ENCODE assay signal across 20 mouse cellular contexts in genomic region chr2:31248856-31249255, GRCm38 (mm10). TPM values are rescaled to one million over a fixed set of nuclear protein-coding genes. Genes with fewer than 3 reads are reported as not detected.
DNase-seq lines count a peak whose midpoint lies in the region; ATAC-seq and TF ChIP-seq lines count a peak whose summit lies in the region.
"Had no signal": no experiment of that assay in that cellular context is flagged by ENCODE, and none has a peak within 500 bp of the region (broad histone marks: within the 10 kb centered on the region; RNA-seq: fewer than 3 reads in every experiment).

No protein-coding gene starts in this region.

- no peaks in the 10 kb centered on the region for H3K79me2 ChIP-seq in heart, adult 2 months (replicated peaks; ENCODE audit: control insufficient read depth, insufficient read depth, low read length)

- TF ChIP-seq POLR2A in heart, adult 2 months (IDR thresholded peaks at IDR 0.05; ENCODE audit: insufficient read depth, low read depth, low read length) = no peak
- no peak for TF ChIP-seq POLR2A in thymus, adult 2 months (IDR thresholded peaks at IDR 0.05; ENCODE audit: control insufficient read depth, extremely low read depth, insufficient read depth, low read length, poor library complexity)

- TF ChIP-seq CTCF in heart, adult 2 months (IDR thresholded peaks at IDR 0.05) = no peak
- no peak for TF ChIP-seq CTCF in thymus, adult 2 months (IDR thresholded peaks at IDR 0.05; ENCODE audit: borderline replicate concordance, control insufficient read depth, extremely low read depth, insufficient read depth, low read length, poor library complexity)

- H3K9ac ChIP-seq in heart, embryonic 12.5 days = peak overlapping the region; percentile 6; the same call in 1 of the 2 replicates
- no peak overlapping the region for H3K9ac ChIP-seq in heart, adult 2 months (ENCODE audit: low read depth, low read length)
- no peak overlapping the region for H3K9ac ChIP-seq in midbrain, embryonic 14.5 days (replicated peaks; ENCODE audit: low read length)
- H3K9ac ChIP-seq in midbrain, embryonic 13.5 days (replicated peaks) = no peak overlapping the region
- H3K9ac ChIP-seq: forebrain, embryonic 13.5 days; hindbrain, embryonic 12.5 days; hindbrain, embryonic 15.5 days had no signal

- peaks cover 76% of the 10 kb centered on the region for H3K4me1 ChIP-seq in heart, embryonic 12.5 days (replicated peaks)
- peaks cover 3% of the 10 kb centered on the region for H3K4me1 ChIP-seq in heart, adult 2 months (ENCODE audit: control insufficient read depth, insufficient read depth, low read length)
- peaks cover 29% of the 10 kb centered on the region for H3K4me1 ChIP-seq in midbrain, embryonic 14.5 days (ENCODE audit: control insufficient read depth, insufficient read depth, low read length)
- H3K4me1 ChIP-seq in midbrain, embryonic 13.5 days (replicated peaks) = peaks cover 66% of the 10 kb centered on the region
- H3K4me1 ChIP-seq in thymus, adult 2 months (replicated peaks; ENCODE audit: control insufficient read depth, insufficient read depth, low read length) = peaks cover 16% of the 10 kb centered on the region

- TF ChIP-seq EP300 in heart, adult 2 months (IDR thresholded peaks at IDR 0.05; ENCODE audit: insufficient read depth, low read depth, low read length) = no peak

- H3K9me3 ChIP-seq in heart, embryonic 12.5 days (replicated peaks) = no peaks in the 10 kb centered on the region
- no peaks in the 10 kb centered on the region for H3K9me3 ChIP-seq in midbrain, embryonic 14.5 days (ENCODE audit: control insufficient read depth, low read length)
- no peaks in the 10 kb centered on the region for H3K9me3 ChIP-seq in midbrain, embryonic 13.5 days
- H3K9me3 ChIP-seq: forebrain, embryonic 10.5 days; forebrain, embryonic 13.5 days; hindbrain, embryonic 12.5 days; hindbrain, embryonic 15.5 days had no signal

- no peaks in the 10 kb centered on the region for H3K27me3 ChIP-seq in heart, embryonic 12.5 days (replicated peaks)
- H3K27me3 ChIP-seq in heart, adult 2 months (ENCODE audit: control insufficient read depth, insufficient read depth, low read length) = no peaks in the 10 kb centered on the region
- H3K27me3 ChIP-seq in midbrain, embryonic 14.5 days (ENCODE audit: control insufficient read depth, insufficient read depth, low read length) = no peaks in the 10 kb centered on the region
- peaks cover 11% of the 10 kb centered on the region for H3K27me3 ChIP-seq in midbrain, embryonic 13.5 days
- H3K27me3 ChIP-seq in thymus, adult 2 months (ENCODE audit: control insufficient read depth, insufficient read depth, low read length) = peaks cover 17% of the 10 kb centered on the region
- H3K27me3 ChIP-seq: hindbrain, embryonic 15.5 days had no signal

- ATAC-seq in heart, embryonic 12.5 days (ENCODE audit: insufficient number of reproducible peaks, low FRiP score) = no peak
- ATAC-seq in midbrain, embryonic 14.5 days (ENCODE audit: low FRiP score, low TSS enrichment) = no peak
- no peak for ATAC-seq in midbrain, embryonic 13.5 days
- ATAC-seq: forebrain, embryonic 13.5 days; forebrain, embryonic 16.5 days; intestine, postnatal 0 days had no signal

- DNase-seq in cerebellum, adult 8-10 months = peak; percentile 16
- DNase-seq in cerebellum, postnatal 10 days = no peak
- no peak for DNase-seq in heart, adult 2 months
- no peak for DNase-seq in midbrain, embryonic 14.5 days
- no peak for DNase-seq in thymus, adult 2 months
- DNase-seq: adrenal gland, adult 2 months; adrenal gland, postnatal 14 days; B cell, adult 2 months; cerebellum, postnatal 14 days; gastrocnemius, postnatal 10 days; gastrocnemius, postnatal 36 days had no signal

- WGBS in heart, embryonic 12.5 days = 77% methylated on average over 6 of the region's 6 CpGs
- 81% methylated on average over 6 of the region's 6 CpGs for WGBS in heart, adult 2 months
- WGBS in midbrain, embryonic 14.5 days = 96% methylated on average over 6 of the region's 6 CpGs
- 91% methylated on average over 6 of the region's 6 CpGs for WGBS in midbrain, embryonic 13.5 days
- WGBS in thymus, adult 2 months = 90% methylated on average over 6 of the region's 6 CpGs

- no peak overlapping the region for H3K4me2 ChIP-seq in heart, embryonic 12.5 days
- 0 out of 2 replicates have a peak overlapping the region, but pooled peaks have one; percentile 84 for H3K4me2 ChIP-seq in midbrain, embryonic 14.5 days (ENCODE audit: low read length)
- H3K4me2 ChIP-seq in midbrain, embryonic 13.5 days (replicated peaks) = no peak overlapping the region

- H3K36me3 ChIP-seq in heart, embryonic 12.5 days = peaks cover 8% of the 10 kb centered on the region
- H3K36me3 ChIP-seq in heart, adult 2 months (ENCODE audit: control insufficient read depth, insufficient read depth, low read length) = no peaks in the 10 kb centered on the region
- H3K36me3 ChIP-seq in midbrain, embryonic 14.5 days (ENCODE audit: control insufficient read depth, insufficient read depth, low read length) = 0 out of 2 replicates have a peak, but pooled peaks cover 6% of the 10 kb centered on the region
- peaks cover 17% of the 10 kb centered on the region for H3K36me3 ChIP-seq in midbrain, embryonic 13.5 days
- no peaks in the 10 kb centered on the region for H3K36me3 ChIP-seq in thymus, adult 2 months (ENCODE audit: control insufficient read depth, insufficient read depth, low read length)
- H3K36me3 ChIP-seq: G1E; hindbrain, embryonic 15.5 days had no signal

- no peak overlapping the region for H3K27ac ChIP-seq in heart, embryonic 12.5 days (ENCODE audit: poor library complexity, severe bottlenecking)
- H3K27ac ChIP-seq in heart, adult 2 months = no peak overlapping the region
- H3K27ac ChIP-seq in midbrain, embryonic 14.5 days (replicated peaks; ENCODE audit: low read depth, low read length) = no peak overlapping the region
- no peak overlapping the region for H3K27ac ChIP-seq in midbrain, embryonic 13.5 days
- H3K27ac ChIP-seq in thymus, adult 2 months (ENCODE audit: control insufficient read depth, insufficient read depth, low read length) = no peak overlapping the region
- H3K27ac ChIP-seq: forebrain, embryonic 10.5 days; forebrain, embryonic 13.5 days; hindbrain, embryonic 12.5 days; hindbrain, embryonic 15.5 days had no signal

- no peak overlapping the region for H3K4me3 ChIP-seq in heart, embryonic 12.5 days
- no peak overlapping the region for H3K4me3 ChIP-seq in heart, adult 2 months
- no peak overlapping the region for H3K4me3 ChIP-seq in midbrain, embryonic 14.5 days (replicated peaks; ENCODE audit: low read depth, low read length)
- H3K4me3 ChIP-seq in midbrain, embryonic 13.5 days (replicated peaks) = no peak overlapping the region
- no peak overlapping the region for H3K4me3 ChIP-seq in thymus, adult 2 months (ENCODE audit: control insufficient read depth, insufficient read depth, low read length)
- H3K4me3 ChIP-seq: forebrain, embryonic 10.5 days; forebrain, embryonic 13.5 days; hindbrain, embryonic 12.5 days had no signal

- intact Hi-C loops in heart, adult 2 months (cut with DNase I) = loop anchor here (5.0 kb wide), 1 partner anchor 43 kb away; no protein-coding TSS in a partner anchor

RNA-seq across cellular contexts. Expression of gene Ncs1, which starts 3.2 kb away (rescaled TPM):
- 51.7 and 52.8 TPM in 2 replicates for polyA plus RNA-seq in heart, embryonic 12.5 days (2016; fragmentation: Nextera tagmentation; extraction: Ambion mirVana)
- total RNA-seq in heart, adult 2 months (2021) = 10 to 100 TPM; 11.8 to 14.1 TPM
- polyA plus RNA-seq in heart, adult 2 months (2012; rRNA removed) = 5.9 and 8.3 TPM in 2 replicates
- polyA plus RNA-seq in midbrain, embryonic 14.5 days (2014; fragmentation: Nextera tagmentation; extraction: Ambion mirVana) = 167 and 185 TPM in 2 replicates
- polyA plus RNA-seq in midbrain, embryonic 13.5 days (2015; fragmentation: Nextera tagmentation; extraction: Ambion mirVana) = 116 and 120 TPM in 2 replicates
- polyA plus RNA-seq in thymus, adult 2 months (2012; rRNA removed) = 2.4 and 2.5 TPM in 2 replicates
- polyA plus RNA-seq: G1E had no signal
